Mouse (Mus musculus) splenic B cell, adult 2 months (primary cell): ENCODE data around the gene Notch1.
A peak's percentile ranks its signal among the peaks of the same experiment; 100 is the strongest.

Source experiments
- DNase-seq: peaks from one replicate; pipeline ENCODE4 v3.0.0-alpha.2; 2011; ENCODE audit warnings: low read depth, low spot score
- H3K27me3 ChIP-seq: 2 replicates; pipeline ENCODE4 v1.6.1; 2012; ENCODE audit warnings: mild to moderate bottlenecking, low read length, moderate library complexity, mixed read lengths; ENCODE audit not compliant: control insufficient read depth, poor library complexity, insufficient read depth, severe bottlenecking
- H3K36me3 ChIP-seq: 2 replicates; pipeline ENCODE4 v1.6.1; 2012; ENCODE audit warnings: mild to moderate bottlenecking, low read length, moderate library complexity, mixed read lengths; ENCODE audit not compliant: control insufficient read depth, poor library complexity, insufficient read depth, severe bottlenecking

The Notch1 gene

DNA sequence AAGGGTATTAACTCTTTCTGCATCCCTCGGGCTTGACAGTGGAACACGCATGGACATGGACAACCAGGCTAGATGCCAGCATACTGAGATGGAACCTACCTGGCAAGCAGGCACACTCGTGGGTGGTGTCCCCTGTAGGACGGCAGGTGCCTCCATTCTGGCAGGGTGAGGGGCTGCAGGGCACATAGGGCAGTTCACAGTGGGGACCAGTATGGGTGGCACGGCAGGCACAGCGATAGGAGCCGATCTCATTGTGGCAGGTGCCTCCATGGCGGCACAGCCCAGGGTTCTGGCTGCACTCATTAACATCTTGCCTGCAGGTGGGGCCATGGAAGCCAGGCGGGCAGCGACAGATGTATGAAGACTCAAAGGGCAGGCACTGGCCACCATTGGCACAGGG is 32.3 kb downstream of the Notch1 start:
- Histone ChIP-seq H3K27me3 (no peaks in the 10 kb centered on the region), H3K36me3 (peaks cover 1% of the 10 kb centered on the region; the same call in 1 of the 2 replicates)
- no peak for DNase-seq

DNA sequence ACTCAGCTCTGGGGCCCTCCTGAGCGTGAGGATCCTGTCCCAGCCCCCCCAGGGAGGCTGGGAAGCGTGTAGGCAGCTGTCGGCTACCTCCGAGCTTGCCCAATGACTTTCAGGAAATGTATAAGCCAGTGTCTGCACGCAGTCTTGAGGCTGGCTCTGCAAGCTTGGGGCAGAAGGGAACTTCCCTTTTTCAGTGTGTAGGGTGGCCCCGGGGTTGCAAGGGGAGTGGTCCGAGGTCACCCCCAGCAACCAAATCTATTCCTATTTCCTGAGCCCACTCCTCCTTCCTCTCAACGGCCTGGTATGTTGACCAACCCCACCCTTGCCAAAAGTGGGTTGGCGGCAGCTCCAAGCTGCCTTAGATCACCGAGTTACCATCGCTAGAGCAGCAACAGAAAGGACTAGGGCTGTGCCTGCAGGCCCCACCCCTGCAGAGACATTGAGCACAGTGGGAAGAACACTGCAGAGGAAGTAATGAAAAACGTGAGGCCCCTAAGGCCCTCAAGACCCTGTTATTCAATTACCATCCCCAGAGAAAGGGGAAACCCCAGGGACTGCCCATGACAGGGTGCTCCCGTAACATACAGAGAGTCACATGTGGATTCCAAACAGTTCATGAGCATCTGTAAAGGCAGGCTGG is 33.1 kb downstream of the Notch1 start:
- peak; percentile 80 for DNase-seq

DNA sequence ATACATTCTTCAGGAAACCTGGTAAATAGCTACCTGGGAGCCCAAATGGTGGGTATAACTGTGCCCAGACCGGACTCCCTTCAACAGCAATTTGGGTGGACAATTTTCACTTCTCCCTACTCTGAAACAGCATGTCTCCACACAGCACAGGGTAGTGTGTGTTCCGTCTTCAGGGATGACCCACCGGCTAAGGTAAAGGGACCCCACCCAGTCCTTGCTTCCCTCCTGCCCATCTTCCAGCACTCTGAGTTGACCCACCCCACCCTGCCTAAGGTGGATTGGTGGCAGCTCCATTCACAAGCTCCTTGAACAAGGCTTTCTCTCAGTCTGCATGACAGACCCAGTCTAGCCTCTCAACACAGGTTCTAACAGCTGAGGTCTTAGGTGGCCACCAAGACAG is 33.6 kb downstream of the Notch1 start:
- Histone ChIP-seq H3K36me3 (peaks cover 1% of the 10 kb centered on the region; the same call in 1 of the 2 replicates), H3K27me3 (no peaks in the 10 kb centered on the region)
- no peak for DNase-seq

More for the DNA sequence above, 33.1 kb downstream of the Notch1 start:
- Histone ChIP-seq H3K36me3 (peaks cover 1% of the 10 kb centered on the region; the same call in 1 of the 2 replicates), H3K27me3 (no peaks in the 10 kb centered on the region)

DNA sequence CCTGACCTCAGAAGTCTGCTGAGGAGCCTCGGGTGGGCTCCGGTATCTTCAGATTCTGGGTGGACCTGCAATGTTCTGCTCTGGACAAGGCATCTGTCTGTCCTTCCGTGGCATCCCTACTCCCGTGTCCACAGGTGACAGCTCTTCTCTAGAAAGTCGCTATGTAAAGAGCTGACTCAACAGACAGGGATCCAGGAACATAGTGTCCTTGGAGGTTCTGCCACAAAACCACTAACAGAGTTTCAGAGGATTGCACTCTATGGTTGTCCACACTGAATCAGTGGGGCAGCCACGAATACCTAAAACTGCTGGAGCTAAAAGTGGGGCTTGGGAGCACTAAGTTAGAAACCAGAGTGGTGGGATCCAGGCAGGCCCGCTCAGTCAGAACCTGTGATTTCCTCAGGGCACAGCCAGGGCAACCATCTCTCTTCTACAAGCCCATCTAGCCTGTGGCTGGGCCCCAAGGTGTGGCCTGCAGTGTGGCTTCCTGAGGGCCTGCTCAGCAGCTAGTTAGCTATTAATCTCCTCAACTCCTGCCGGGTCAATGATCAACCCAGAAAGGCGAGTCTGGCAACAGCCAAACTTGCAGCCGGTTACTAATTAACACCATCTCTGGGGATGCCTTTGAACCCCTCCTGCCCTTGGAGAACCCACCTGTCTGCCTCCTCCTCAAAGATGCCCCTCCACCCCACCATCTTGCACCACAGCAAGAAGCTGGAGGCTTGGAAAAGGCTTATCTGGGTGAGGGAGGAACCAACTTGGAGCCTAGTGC is 34.6 kb downstream of the Notch1 start:
- no peak for DNase-seq
- peaks cover 1% of the 10 kb centered on the region for H3K36me3 ChIP-seq
- H3K27me3 ChIP-seq = no peaks in the 10 kb centered on the region

DNA sequence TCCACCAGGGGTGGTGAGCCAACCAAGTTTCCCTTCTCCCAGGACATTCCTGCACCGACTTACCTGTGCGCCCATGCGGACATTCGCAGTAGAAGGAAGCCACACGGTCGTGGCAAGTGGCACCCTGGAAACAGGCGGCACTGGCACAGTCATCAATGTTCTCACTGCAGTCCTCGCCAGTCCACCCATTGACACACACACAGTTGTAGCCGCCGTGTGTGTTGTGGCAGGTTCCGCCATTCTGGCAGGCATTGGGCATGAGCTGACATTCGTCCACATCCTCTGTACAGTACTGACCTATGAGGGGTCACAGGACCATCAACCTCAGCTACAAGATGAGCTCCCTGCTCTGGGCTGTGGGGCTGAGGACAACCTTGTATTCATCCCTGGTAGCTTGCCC is 35.6 kb downstream of the Notch1 start:
- Histone ChIP-seq H3K27me3 (no peaks in the 10 kb centered on the region), H3K36me3 (peaks cover 1% of the 10 kb centered on the region)
- no peak for DNase-seq

DNA sequence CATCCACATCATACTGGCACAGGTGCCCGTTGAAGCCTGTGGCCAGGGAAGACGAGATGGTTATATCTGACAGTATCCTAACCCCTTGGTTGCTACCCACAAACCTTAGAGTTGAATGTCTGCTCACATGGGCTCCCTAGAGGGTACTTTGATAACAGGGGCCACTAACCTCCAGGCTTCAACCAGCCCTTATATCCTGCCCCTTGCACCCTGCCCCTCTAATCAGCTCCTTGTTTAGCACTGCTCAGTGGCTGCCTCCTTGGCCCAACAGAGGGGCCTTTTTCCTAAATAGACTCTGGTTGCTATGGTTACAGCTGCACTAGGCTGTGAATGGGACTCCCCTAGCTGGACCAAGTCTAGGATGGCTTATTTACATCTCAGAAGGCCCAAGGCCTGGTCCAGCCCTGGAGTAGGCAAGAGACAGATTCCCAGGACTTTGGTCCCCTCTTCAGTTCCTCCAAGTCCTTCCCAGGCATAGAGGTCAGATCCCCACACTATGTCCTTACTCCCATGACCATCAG is 37.7 kb downstream of the Notch1 start:
- no peaks in the 10 kb centered on the region for H3K27me3 ChIP-seq
- DNase-seq = no peak
- peaks cover 1% of the 10 kb centered on the region for H3K36me3 ChIP-seq

DNA sequence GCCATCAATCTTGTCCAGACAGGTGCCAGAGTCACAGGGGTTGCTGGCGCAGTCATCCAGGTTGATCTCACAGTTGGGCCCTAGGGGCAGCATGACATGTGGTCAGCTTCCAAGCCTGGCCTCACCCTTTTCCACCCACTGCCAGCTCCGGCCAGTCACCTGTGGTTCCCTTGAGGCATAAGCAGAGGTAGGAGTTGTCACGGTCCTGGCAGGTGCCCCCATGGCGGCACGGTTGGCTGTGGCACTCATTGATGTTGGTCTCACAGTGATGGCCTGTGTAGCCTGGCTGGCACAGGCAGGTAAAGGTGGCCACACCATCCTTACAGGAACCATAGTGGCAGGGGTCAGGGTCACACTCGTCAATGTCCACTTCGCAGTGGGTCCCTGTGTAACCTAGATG is 38.6 kb downstream of the Notch1 start:
- Histone ChIP-seq H3K36me3 (peaks cover 1% of the 10 kb centered on the region), H3K27me3 (no peaks in the 10 kb centered on the region)
- no peak for DNase-seq

DNA sequence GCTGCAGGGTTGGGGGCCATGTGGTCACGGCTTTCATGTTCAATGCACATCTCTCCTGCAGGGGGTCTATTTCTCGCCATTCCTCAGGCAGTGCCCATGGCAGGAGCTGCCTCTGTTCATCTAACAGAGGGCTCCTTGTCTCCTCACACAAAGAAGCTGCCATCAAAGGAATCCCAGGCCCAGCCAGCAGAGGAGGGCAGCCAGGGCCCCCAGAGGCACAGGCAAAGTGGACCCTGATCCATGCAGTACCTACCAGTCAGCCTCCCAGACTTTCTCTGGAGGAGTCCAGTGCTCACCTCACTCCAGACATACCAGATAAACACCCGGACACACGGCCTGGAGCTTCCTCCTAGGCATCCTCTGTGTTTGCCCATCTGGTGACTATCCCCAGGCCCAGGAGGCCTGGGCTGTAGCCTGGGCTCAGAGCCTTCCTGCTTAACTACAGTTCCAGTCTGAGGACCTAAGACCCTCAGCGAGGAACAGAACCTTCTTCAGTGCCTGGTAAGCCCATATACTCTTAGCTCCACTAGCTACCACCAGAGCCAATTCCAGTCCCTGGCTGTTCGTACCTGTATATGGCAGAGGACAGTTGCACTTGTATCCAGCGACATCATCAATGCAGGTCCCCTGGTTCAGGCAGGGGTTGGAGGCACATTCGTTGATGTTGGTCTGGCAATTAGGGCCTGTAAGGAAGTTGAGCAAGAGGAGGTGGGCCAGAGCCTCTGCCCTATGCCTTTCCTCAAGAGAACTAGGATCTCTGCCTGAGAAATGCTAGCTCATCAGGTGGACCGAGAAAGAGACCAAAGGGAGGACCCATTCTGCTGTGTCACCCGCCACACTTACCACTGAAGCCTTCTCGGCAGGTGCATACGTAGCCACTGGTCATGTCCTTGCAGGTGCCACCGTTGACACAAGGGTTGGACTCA is 40.7 kb downstream of the Notch1 start:
- DNase-seq = no peak
- Histone ChIP-seq H3K36me3 (no peaks in the 10 kb centered on the region; the same call in none of the 2 replicates), H3K27me3 (no peaks in the 10 kb centered on the region)

DNA sequence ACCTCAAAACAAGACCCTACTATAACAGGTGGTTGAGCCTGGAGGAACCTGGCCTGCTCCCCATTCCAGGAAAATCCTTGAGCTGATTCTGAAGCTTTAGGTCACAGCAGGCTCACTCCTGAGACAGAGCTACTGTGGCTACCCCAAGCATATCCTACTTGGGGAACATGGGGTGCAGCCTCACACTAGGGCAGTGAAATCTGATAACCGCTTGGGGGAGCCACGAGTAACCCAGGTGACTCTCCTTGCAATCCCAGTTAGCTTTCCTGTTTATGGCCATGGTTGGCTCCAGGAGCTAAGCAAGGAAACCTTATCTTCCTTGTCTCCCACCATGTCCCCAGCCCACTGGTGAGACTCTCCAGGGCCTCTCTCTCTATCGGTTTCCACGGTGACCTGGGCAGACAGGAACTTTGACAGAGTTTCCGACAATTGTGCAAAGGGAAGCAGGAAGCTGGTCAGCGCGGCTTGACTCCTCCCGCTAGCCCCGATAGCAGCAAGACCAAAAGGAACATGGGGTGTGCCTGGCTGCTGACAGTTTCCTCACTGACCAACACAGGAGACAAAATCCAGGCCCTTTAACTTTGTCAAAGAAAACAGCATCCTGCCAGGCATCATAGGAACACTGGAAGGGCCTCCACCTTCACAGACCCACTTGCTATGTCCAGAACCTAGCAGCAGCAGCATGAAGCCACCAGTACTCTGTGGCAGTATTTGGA is 41.5 kb downstream of the Notch1 start:
- Histone ChIP-seq H3K36me3 (peaks cover 2% of the 10 kb centered on the region), H3K27me3 (no peaks in the 10 kb centered on the region)
- no peak for DNase-seq

DNA sequence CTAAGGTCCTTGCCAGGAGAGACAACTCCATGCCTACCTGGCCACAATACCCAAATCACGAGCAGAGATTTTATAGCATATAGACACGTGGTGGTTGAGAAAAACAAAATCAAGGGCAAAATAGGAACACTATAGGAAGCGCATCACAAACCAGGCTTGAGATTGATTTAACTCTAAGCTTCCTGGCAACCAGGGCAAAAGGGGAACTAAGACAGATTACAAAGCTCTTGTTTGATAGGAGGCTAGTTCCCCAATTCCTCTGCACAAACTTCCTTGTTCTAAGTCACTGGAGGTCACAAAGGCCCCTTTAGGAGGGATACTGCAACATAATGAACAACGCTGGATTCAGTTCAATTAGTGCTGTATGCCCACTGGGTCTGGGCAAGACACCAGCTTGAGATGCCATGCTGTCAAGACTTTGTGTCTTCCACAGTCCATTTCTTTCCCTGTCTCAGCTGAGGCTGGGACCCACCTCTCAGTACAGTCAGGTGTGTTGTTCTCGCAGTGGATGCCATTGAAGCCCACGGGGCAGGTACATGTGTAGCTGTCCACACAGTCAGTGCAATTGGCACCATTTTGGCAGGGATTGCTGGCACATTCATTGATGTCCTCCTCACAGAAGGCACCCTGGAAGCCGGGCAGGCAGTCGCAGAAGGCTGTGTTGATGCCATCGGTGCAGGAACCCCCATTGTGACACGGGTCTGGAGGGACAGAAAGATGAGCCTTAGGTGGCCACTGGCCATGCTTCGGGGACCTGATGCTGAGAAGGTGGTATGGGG is 44.0 kb downstream of the Notch1 start:
- Histone ChIP-seq H3K27me3 (no peaks in the 10 kb centered on the region), H3K36me3 (peaks cover 2% of the 10 kb centered on the region)
- peak; percentile 54 for DNase-seq

DNA sequence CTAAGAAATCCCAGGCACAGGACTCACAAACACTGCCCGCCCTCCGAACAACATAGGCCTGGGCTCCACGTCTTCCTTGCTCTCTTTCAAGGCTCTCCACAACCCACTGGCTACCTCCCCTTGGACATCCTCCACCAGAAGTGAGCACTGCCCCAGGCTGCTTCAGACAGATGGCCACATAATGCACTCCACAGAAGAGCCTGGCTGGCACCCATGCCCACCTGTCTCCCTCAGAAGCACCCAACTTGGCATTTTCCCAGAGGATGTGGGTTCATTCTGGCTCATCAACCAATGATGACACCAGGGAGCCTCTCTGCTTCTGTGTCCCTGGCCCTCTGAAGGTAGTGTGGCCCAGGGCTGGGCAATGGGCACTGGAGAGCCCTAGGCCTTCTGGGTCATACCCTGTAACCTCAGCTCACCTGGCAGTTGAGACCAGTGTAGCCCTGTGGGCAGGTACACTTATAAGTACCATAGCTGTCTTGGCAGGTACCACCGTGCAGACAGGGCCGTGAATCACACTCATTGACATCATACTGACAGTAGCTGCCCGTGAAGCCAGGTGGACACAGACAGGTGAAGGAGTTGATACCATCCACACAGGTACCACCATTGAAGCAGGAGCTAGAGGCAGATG is 44.7 kb downstream of the Notch1 start:
- no peak for DNase-seq
- Histone ChIP-seq H3K27me3 (no peaks in the 10 kb centered on the region), H3K36me3 (peaks cover 2% of the 10 kb centered on the region)

DNA sequence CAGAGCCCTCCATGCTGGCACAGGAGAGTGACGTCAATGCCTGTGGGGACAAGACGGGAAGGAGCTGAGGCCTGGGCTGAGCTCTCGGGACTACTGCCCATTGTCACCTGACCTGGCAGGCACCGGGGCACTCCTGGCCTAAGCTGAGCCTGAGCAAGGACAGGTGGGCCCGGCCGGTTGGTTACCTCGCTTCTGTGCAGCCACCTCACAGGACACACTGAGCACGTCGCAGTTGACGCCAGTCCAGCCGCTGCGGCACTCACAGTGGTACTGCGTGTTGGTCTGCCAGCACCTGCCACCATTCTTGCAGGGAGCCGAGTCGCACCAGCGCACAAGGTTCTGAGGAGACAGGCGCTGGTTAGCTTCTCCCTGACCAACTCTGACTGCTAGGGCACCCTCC is 45.5 kb downstream of the Notch1 start:
- DNase-seq = no peak
- H3K27me3 ChIP-seq = no peaks in the 10 kb centered on the region
- H3K36me3 ChIP-seq = peaks cover 2% of the 10 kb centered on the region

DNA sequence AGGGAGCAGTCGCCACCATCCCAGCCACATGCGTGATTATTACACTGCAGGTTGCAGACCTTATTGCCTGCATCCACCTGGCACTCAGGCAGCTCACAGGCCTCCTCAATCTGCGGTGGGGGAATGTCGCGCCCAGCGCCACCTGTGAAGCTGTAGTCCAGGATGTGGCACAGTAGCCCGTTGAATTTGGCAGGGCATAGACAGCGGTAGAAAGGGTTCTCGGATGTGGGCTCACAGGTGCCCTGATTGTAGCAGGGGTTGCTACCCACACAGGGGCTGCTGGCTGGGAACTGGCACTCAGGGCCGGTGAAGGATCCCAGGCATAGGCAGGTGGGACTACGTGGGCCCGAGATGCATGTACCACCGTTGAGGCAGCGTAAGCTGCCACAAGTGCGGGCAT is 48.1 kb downstream of the Notch1 start:
- no peak for DNase-seq
- Histone ChIP-seq H3K27me3 (no peaks in the 10 kb centered on the region), H3K36me3 (peaks cover 5% of the 10 kb centered on the region)
